Mouse (Mus musculus): ENCODE measurements at regions not wholly inside any gene's neighbourhood (a gene's known extent, or its start where the extent isn't known, plus 50 kb on each side); places are given as distances from the start of the nearest gene placed in this dataset.

- no peak for DNase-seq (ENCODE audit: low read depth, low spot score)
Observed at GRCm38 (mm10) chr16:77322338-77322737, 279.6 kb downstream of the Gm11146 start.

- no peak for DNase-seq (ENCODE audit: low read depth, low spot score)
Observed at GRCm38 (mm10) chr16:77318150-77318549, 283.7 kb downstream of the Gm11146 start.

GRCm38 (mm10) chr16:77315354-77315753 lies 286.5 kb downstream of the Gm11146 start:
- no peak for DNase-seq (ENCODE audit: low read depth, low spot score)

GRCm38 (mm10) chr16:77313195-77313594 lies 288.7 kb downstream of the Gm11146 start:
- DNase-seq (ENCODE audit: low read depth, low spot score): no peak

- DNase-seq (ENCODE audit: low read depth, low spot score): no peak
Observed at GRCm38 (mm10) chr16:77301270-77302171, 288.0 kb downstream of the Usp25 start.

- DNase-seq (ENCODE audit: low read depth, low spot score): no peak
Observed at GRCm38 (mm10) chr16:77300572-77301213, 287.2 kb downstream of the Usp25 start.

GRCm38 (mm10) chr16:77295574-77296355 lies 282.3 kb downstream of the Usp25 start:
- DNase-seq (ENCODE audit: low read depth, low spot score): no peak

GRCm38 (mm10) chr16:77292317-77292771 lies 278.8 kb downstream of the Usp25 start:
- no peak for DNase-seq (ENCODE audit: low read depth, low spot score)

- DNase-seq (ENCODE audit: low read depth, low spot score): no peak
Observed at GRCm38 (mm10) chr16:77291723-77292316, 278.3 kb downstream of the Usp25 start.

- no peak for DNase-seq (ENCODE audit: low read depth, low spot score)
Observed at GRCm38 (mm10) chr16:77284205-77284604, 270.7 kb downstream of the Usp25 start.

- DNase-seq (ENCODE audit: low read depth, low spot score): no peak
Observed at GRCm38 (mm10) chr16:77279916-77280315, 266.4 kb downstream of the Usp25 start.

GRCm38 (mm10) chr16:77279495-77279894 lies 266.0 kb downstream of the Usp25 start:
- DNase-seq (ENCODE audit: low read depth, low spot score): peak; percentile 4

- DNase-seq (ENCODE audit: low read depth, low spot score): no peak
Observed at GRCm38 (mm10) chr16:77273306-77273705, 259.8 kb downstream of the Usp25 start.

GRCm38 (mm10) chr16:77268926-77269325 lies 255.4 kb downstream of the Usp25 start:
- no peak for DNase-seq (ENCODE audit: low read depth, low spot score)

- no peak for DNase-seq (ENCODE audit: low read depth, low spot score)
Observed at GRCm38 (mm10) chr16:77267679-77268078, 254.2 kb downstream of the Usp25 start.

- no peak for DNase-seq (ENCODE audit: low read depth, low spot score)
Observed at GRCm38 (mm10) chr16:77252349-77252748, 238.8 kb downstream of the Usp25 start.

- DNase-seq (ENCODE audit: low read depth, low spot score): no peak
Observed at GRCm38 (mm10) chr16:77251422-77251821, 237.9 kb downstream of the Usp25 start.

GRCm38 (mm10) chr16:77240876-77241275 lies 227.4 kb downstream of the Usp25 start:
- DNase-seq (ENCODE audit: low read depth, low spot score): no peak

- DNase-seq (ENCODE audit: low read depth, low spot score): no peak
Observed at GRCm38 (mm10) chr16:77239176-77239790, 225.8 kb downstream of the Usp25 start.

GRCm38 (mm10) chr16:77238358-77239175 lies 225.1 kb downstream of the Usp25 start:
- DNase-seq (ENCODE audit: low read depth, low spot score): no peak

Measured in ZHBTc4 (cell line).